Mouse (Mus musculus) erythroid progenitor cell, adult 5-6 weeks (primary cell): Measurements from ENCODE around the gene Pigw. TPM values are rescaled to one million over a fixed set of nuclear protein-coding genes. Genes with fewer than 3 reads are reported as not detected.
"Not testable (repeated sequence)": the region's sequence is repeated elsewhere in the genome, so short reads cannot be mapped to it uniquely, and the experiment has no call there.

Source experiments
- ATAC-seq: replicated peaks from 2 replicates; pipeline ENCODE4 v1.8.0; 2016; ENCODE audit warnings: moderate number of reproducible peaks, mild to moderate bottlenecking, moderate TSS enrichment, inconsistent platforms; ENCODE audit not compliant: poor library complexity, low FRiP score, severe bottlenecking
- total RNA-seq, 2 experiments: library from RNA; stranded (forward) in 1 of 2; stranded (reverse) in 1 of 2; fragments of 150-400 nt in 1 of 2; fragments of 186-747, 209-891 nt in 1 of 2; gene quantifications; 2 replicates each; pipeline versions ENCODE4 v1.2.3 to v1.2.4; 2015 to 2017; ENCODE audit warnings: low replicate concordance in 2 of 2

Pigw gene
- total RNA-seq, 2 experiments from 2014 or later = 1.7 to 6.9 TPM

DNA sequence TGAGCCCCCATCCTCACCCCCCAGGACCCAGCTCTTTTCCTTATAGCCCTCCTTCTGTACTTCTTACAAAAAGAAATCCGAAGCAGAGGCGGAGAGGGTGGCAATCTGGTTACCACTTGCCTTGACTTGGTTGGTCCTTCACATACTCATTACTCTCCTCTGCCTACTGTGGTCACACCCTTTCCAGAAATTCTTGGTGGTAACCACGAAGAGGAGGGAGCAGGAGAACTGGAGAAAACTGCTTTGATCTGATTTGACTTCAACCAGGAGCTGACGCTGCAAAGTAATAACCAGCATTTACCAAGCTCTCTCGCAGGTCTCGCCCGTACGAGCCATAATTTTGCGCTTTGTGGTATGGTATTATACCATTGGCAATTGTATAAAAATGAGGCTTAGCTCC is 886 bp upstream of the Pigw start:
- ATAC-seq = peak; percentile 16; the same call in 1 of the 2 replicates

- ATAC-seq = peak; percentile 56
These were observed 428 bp upstream of the Pigw start for GRCm38 (mm10) chr11:84880465-84880961.

DNA sequence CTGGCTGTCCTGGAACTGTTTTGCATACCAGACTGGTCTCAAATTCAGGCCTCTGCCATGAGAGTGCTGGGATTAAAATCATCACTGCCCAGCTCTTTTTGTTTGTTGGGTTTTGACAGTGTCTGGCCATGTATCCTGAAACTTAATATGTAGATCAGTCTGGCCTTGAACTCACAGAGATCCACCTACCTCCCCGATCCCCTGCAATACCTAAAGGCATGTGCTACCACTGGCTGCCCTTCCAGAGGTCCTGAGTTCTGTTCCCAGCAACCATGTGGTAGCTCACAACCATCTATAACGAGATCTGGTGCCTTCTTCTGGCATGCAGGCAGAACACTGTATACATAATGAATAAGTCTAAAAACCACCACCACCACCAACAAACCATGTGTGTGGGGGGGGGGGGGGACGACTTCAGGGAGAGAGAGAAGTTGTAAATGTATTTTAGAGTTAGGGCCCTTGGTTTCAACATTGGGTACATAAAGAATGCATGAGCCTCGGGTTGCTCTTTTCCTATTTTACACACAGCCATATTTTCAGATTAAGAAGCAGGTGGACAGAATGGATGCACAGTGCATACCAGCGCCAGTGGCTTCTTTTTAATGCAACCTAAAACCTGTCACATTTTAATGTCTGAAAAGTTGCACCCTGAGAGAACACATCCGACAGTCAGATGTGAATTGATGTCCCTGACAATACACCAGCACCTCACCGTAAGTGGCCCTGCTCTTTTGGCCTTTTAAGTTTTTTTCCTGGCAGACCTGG is 896 bp downstream of the Pigw start:
- no peak for ATAC-seq

GRCm38 (mm10) chr11:84876020-84876419 is 4.1 kb downstream of the Pigw start:
- ATAC-seq = not testable (repeated sequence)

DNA sequence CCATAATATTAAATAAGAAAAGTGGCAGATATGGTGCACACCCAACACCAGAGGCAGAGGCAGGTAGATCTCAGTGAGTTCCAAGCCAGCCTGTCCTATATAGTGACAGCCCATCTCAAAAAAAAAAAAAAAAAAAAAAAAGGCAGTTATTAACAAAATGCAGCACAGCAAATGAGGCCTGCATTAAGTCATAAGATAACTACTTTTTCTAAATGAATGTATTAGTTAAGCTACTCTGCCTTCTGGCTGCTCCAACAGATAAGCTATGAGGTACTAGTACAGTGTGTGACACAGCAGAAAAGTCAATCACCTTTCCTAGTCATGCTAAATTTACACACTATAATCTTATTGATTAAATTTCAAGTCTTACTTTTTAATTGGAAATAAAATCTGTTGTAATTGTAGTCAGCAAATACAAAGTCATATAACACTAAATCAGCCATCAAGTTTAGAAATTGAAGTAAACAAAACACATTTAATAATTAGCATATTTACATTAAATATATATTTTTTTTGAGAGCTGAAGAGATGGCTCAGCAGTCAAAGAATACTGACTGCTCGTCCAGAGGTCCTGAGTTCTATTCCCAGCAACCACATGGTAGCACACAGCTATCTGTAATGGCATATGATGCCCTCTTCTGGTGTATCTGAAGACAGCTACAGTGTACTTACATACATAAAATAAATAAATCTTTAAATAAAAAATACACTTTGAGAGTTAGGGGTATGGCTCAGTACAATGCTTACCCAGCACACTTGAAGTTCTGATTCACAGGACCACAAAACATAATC is 6.8 kb downstream of the Pigw start:
- peak; percentile 71 for ATAC-seq

- ATAC-seq = no peak
These were observed 8.5 kb downstream of the Pigw start for GRCm38 (mm10) chr11:84871548-84872069.

DNA sequence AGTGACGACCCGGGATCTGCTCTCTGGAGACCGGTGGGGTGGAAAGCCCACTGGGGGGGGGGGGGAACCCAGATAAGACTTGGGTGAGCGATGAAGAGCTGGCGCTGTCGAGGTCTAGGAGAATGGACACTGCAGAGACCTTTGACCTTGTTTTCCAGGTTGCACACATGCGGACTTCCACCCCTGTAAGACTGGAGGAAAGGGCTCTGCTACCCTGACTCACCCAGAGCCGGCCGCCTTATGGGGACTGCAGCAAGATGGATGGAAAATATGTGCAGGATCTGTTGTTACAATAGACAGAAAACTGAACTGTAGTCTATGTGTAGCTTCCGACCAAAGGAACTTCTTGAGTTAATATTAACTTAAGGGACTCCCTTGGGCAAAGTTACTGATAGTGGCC is 9.0 kb downstream of the Pigw start:
- ATAC-seq = peak; percentile 13

- peak; percentile 62 for ATAC-seq
These were observed 9.6 kb downstream of the Pigw start, which contains the start of gene Ggnbp2 for GRCm38 (mm10) chr11:84870337-84871043. Ggnbp2 (minus strand) TSS chr11:84870817.

DNA sequence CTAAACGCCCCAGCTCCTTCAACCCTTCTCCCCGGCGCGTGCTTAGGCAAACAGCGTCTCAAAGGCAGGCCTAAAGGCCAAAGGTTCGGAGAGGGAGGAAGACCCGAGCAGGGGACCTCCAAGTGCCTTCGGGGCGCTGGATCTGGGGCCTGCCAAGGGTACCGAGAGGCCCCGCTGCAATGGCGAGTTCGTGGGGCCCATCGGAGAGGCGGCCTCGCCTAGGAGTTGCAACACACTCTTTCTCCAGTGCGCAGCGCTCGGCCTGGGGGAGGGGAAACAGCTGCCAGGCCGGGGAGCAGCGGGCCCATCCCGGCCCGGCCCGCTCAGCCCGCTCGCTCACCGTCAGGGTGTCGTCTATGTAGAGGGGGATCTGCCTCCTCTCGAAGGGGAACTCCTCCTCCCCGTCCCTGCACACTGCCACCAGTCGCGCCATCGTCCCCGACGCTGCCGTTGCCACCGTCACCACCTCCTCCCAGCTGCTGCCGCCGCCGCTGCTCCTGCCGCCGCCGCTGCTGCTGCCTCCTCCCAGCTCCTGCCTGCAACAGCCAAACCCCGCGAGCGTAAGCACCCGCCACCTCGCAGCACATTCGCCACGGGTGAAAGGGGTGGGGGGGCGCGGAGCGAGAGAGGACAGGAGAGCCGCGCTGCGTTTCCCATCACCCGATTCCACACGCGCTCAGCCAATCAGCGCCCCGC is 10.4 kb downstream of the Pigw start:
- ATAC-seq = peak; percentile 63

GRCm38 (mm10) chr11:84868786-84869259 is 11.3 kb downstream of the Pigw start:
- no peak for ATAC-seq

GRCm38 (mm10) chr11:84867586-84867985 is 12.5 kb downstream of the Pigw start:
- no peak for ATAC-seq

DNA sequence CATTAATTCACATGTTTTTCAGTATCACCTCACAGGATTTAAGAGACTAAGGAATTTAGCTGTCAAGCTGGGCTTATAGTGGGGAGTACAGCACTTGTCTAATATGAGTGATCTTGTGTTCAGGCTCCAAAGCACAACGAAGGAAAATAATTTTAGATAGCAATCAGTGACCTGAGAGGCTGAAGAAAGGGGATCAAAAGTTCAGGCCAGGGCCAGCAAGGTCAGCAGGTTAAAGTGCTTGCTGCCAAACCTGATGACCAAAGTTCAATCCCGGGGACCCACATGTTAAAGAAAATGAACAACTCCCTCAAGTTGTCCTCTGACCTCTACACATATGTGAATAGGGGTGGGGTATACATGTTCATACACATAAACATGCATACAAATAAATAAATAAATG is 14.8 kb downstream of the Pigw start:
- no peak for ATAC-seq

DNA sequence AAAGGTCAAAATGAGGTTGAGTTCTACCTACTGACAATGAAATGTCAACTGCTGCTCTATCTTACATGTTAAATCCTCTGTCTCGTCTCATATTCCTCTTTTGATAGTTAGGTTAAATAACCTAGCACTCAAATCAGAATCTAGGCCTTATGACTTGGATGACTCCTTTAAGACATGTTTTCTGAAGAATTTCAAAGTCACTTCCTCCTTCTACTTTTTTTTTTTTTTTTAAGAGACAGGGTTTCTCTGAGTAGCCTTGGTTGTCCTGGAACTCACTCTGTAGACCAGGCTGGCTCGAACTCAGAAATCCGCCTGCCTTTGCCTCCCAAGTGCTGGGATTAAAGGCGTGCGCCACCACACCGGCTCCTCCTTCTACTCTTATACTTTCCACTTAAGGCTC is 24.8 kb downstream of the Pigw start:
- no peak for ATAC-seq

DNA sequence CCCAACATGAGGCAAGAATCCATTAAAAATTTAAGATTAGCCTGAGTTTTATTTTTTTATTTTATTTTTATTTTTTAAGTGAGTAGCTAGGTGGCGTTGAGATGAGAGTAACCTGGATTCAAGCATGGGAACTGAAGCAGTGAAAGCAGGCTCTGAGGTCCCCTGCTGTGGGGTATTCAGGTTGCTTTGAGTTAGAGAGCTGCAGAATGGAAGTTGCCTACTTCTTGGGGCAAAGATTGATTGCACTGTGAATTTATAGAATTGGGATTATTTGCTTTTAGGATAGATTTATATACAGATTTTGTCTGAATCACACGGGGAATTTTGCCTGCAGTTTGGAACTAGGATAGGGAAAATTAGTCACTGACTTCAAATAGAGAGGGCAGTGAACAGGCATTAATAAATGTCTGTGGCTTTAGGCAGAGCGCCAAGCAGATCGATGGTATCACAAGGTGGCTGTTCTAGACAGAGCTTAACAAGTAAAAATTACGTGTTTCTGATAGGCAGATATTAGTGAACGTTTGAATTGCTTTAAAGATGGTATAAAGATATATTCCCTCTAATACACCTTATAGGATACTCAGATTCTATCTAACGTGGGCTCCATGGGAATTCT is 32.5 kb downstream of the Pigw start:
- no peak for ATAC-seq

- ATAC-seq = no peak
These were observed 33.2 kb downstream of the Pigw start for GRCm38 (mm10) chr11:84846741-84847474.

DNA sequence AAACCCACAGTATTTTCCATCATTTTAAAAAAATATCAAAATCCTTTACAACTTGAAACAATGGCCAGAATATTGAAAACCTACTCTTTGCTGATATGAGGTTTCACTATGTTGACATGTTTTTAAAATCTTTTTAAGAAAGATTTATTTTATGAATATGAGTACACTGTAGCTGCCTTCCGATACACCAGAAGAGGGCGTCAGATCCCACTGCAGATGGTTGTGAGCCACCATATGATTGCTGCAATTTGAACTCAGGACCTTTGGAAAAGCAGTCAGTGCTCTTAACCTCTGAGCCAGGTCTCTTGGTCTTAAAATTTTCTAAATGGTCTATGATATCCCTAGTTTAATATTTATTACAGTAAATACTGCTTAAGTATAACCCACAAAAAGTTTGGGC is 40.8 kb downstream of the Pigw start:
- ATAC-seq = no peak

DNA sequence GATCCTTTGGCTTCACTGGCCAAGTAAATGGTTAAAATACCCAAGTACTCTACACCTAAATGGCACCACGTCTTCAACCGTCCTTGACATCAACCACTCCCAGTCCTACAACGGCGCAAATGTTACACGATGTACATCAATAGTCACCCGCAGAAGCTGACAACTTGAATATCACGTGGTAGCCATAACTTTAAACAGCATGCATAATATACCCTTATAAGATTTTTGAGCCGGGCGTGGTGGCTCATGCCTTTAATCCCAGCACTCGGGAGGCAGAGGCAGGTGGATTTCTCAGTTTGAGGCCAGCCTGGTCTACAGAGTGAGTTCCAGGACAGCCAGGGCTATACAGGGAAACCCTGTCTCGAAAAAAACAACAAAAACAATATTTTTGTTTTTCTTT is 50.6 kb downstream of the Pigw start:
- ATAC-seq = not testable (repeated sequence)
